Mouse (Mus musculus) c-Kit-positive CD71-positive TER-119-negative erythroid progenitor cells, embryonic 14.5 days (primary cell): ENCODE data around the gene Htr2c.

Experiments used
- DNase-seq: peaks from one replicate; pipeline ENCODE4 v3.0.0-alpha.2; 2013; ENCODE audit warnings: low read depth

The Htr2c gene

GRCm38 (mm10) chrX:146962258-146962913 is at the start of gene Htr2c:
Gene Htr2c (plus strand): TSS chrX:146962513.
- DNase-seq = no peak

DNA sequence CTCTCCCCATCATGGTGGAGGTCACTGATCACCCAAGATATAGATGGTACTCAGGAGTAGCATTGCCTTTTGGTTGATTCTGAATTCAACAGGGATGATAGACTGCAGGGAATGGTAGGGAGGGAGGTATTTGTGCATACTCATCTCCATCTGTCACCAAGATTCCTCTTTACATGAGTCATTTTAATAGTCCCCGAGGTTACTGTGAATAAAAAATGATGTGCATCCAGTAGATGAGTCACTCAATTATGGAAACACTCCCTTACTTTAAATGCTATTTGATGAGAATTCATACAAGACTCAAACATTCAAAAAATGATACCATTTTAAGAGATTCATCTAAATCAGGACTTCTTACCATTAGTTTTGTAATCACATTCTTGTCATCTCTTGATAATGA is 34.1 kb upstream of the Htr2c start:
- DNase-seq = no peak

- DNase-seq = no peak
Measured at GRCm38 (mm10) chrX:146936332-146936731, 26.0 kb upstream of the Htr2c start.

- no peak for DNase-seq
Measured at GRCm38 (mm10) chrX:146946216-146946886, 16.0 kb upstream of the Htr2c start.

GRCm38 (mm10) chrX:146946996-146947395 is 15.3 kb upstream of the Htr2c start:
- DNase-seq = no peak

GRCm38 (mm10) chrX:146958608-146959007 is 3.7 kb upstream of the Htr2c start:
- no peak for DNase-seq

GRCm38 (mm10) chrX:146959960-146960359 is 2.4 kb upstream of the Htr2c start:
- no peak for DNase-seq

GRCm38 (mm10) chrX:146962914-146963547 is 718 bp downstream of the Htr2c start:
- no peak for DNase-seq

DNA sequence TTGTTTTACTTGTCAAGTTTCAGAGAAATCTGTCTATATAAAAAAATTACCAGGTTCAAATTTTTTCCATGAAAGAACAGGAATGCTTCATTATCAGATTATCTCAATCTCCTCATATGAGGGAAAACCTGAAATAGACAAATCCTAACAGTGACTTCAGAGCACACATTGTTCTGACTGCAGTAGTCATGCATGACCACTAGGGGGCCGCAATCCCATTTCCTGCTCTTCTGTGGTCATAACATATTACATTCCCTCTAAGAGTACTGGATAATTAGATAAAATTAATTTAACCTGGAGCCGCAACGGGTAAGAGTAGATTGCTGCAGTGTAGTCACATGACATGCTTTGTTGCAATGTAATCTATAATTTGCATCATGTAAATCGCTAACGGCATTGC is 17.6 kb downstream of the Htr2c start:
- DNase-seq = no peak

GRCm38 (mm10) chrX:147055730-147056129 is 93.4 kb downstream of the Htr2c start:
- DNase-seq = no peak

DNA sequence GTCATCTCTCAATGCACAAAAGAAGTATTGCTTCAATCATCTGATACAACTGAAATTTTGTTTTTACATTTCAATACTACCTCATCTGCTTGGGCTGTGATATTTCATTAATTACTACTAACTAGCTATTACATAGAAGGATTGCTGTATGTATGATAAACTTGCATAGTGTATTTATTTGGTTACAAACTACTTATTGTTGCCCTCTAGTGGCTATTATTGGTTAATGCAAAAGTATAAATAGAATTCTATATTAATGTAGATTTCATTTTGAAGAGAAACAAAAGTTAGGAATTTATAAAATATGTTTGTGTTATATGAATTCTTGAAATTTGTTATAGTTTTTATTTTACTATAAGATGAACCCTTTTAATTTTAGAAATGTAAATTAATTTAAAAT is 109.3 kb downstream of the Htr2c start:
- no peak for DNase-seq

GRCm38 (mm10) chrX:147119155-147119554 is 156.8 kb downstream of the Htr2c start:
- DNase-seq = no peak

GRCm38 (mm10) chrX:147215251-147215650 is 252.9 kb downstream of the Htr2c start:
- DNase-seq = no peak

DNA sequence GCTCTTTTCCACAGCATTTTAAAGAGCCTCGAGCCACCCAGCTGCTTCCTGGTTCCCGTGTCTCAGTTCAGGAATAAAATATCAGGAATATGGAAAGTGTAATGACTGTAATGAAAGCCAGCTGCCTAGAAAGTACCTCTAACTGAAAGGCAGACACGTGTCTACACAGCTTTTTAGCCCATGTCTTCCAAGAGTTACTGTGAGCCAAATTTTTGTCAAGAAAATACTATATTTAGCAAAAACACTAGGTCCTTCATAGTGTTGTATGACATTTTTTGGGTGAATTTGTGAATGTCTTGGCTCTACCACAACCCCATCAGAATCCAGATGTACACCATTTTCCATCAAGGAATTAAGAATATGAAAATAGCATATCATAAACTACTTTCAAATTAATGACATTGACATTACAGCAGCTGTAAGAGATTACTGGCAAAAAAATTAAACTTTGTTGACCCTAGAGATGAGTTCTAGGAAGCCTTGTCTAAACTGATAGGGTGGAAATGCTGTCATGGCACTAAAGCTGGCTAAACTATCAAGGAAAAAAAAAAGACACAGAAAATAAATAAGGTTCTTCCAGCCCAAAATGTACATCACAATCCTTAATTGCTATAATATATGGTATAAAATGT is 255.2 kb downstream of the Htr2c start:
- no peak for DNase-seq

- no peak for DNase-seq
Measured at GRCm38 (mm10) chrX:147238806-147239542, 276.7 kb downstream of the Htr2c start.
